Mouse (Mus musculus) fat pad, adult 2 months (tissue): ENCODE measurements around the gene Nr3c2.

Experiments used
- DNase-seq: peaks from one replicate; pipeline ENCODE4 v3.0.0-alpha.2; 2011; ENCODE audit warnings: low read depth, low spot score; ENCODE audit errors: extremely low read depth

The Nr3c2 gene

GRCm38 (mm10) chr8:77154496-77154895 lies 255.3 kb downstream of the Nr3c2 start:
- no peak for DNase-seq

DNA sequence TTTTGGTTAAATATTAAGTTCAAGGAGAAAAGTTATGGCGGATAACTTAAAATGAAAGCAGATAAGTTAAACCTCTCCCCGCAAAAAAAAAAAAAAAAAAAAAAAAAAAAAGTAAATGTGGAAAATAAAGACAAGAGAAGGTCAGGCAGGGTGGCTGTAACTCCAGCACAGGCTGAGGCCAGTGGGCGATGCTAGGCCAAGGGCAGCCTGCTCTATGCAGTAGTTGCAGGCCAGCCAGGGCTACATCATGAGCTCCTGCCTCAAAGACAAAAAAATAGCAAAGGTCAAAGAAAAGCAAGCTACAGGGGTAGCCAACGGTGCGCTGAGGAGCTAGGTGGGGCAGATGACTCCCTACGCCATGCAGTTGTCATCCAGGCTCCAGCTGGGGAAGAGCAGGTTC lies 270.1 kb downstream of the Nr3c2 start:
- DNase-seq: no peak

DNA sequence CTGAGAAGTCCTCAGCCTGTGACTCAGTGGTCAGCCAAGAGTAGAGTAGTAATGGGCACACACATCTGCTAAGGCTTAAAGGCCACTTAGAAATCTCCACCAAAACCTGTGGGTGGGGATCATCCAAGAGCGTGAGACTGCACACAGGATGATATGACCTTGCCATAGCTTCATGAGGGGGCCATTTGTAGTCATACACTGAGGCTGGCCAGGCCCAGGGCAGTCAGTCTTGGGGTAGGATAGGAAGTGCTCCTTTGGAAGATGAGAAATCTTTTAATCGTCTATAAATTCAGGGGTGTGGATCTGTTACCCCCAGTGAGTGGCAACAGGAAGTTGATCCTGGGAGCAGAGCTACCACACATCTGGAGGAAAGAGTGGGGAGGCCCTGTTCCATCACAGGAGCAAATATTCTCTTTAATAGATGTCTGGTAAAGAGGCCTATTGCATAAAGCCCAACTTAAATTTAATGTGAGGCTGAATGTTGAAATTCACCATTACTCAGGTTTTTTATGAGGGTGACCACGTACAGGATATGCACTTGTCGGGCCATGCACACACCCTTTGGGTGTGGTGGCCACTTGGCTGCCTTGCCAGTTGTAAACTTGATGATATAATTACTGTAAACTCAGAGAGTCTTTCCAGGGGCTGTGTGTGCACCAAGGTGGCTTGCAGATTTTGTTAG lies 270.7 kb downstream of the Nr3c2 start:
- DNase-seq: no peak

DNA sequence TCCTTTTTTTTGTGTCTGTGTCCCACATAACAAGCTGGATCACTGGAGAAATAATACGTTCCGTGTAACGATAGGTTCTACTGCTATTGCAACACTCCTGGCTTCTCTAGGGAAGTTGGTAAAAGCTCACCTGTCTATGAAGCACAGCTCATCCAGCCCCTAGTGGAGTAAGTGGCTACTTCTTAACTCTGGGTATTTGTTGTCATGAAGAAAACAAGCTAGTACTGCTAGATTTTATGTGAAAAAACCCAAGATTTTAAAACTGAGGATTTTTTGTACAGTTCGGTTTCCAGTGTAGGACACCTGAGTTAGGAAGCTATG lies 271.2 kb downstream of the Nr3c2 start:
- peak; percentile 4 for DNase-seq

- DNase-seq: no peak
Measured at GRCm38 (mm10) chr8:77173075-77173657, 273.9 kb downstream of the Nr3c2 start.

GRCm38 (mm10) chr8:77173736-77174135 lies 274.5 kb downstream of the Nr3c2 start:
- no peak for DNase-seq

DNA sequence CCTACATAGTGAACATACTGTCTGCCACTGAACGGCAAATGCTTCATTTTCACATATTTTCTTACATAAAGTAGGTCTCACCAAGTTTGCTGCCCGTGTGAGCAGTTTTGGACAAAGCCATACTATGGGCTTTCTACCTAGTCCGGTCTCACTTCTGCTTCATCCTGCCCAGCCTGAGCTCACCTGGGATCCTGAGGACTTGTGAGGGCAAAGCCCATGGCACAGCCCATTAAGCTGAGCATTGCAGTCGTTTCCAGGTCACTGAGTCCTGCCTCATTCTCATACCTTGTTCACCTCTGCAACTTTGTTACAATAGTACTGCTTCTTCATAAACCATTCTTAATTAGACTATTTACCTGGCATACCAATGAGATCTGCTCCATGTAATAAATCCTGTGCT lies 276.2 kb downstream of the Nr3c2 start:
- DNase-seq: no peak

DNA sequence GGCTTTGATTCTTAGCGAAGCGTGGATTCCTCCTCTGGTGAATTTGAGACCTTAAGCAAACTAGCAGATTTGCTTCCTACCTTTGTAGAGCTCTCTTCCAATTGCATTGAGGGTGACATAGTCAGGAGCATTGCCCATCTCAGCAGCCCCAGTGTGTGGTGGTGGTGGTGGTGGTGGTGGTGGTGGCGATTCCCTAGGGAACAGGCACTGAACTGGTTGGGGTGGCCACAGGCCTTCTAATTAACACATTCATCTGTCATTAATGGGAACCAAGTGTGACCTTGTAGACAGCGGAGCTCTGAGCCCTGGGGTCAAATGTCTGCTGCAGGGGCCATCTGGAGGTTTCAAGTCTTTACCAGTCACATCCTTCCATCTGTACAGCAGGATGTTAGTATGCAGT lies 277.1 kb downstream of the Nr3c2 start:
- DNase-seq: no peak

GRCm38 (mm10) chr8:77185816-77186215 lies 286.6 kb downstream of the Nr3c2 start:
- DNase-seq: no peak

DNA sequence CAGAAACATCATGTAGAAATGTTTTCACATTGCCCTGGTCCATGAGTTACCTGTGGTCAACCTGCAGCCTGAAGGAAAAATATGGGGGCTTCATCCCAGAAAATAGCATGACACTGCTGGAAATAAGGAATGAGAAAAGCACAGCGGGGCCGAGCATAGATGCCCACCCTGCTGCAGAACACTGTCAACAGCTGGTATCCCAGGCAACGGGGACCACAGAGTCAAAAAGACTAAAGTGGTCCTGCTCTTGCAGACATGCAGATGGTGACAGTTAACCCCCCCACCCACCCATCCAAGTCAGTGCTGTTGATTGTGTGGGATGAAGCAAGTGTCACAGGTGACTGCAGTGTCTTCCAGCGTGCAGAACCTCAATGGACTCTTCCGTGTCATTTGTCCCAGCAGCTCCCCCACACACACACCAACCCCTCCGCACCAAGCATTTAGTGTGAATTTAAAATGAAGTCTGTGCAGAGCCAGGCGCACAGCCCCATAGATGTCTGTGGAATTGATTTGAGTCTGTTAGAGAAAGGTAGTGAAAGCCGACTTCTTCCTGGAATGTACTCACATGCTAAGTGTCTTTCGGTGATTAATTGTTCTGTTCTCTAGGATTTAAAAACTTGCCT lies 287.8 kb downstream of the Nr3c2 start:
- no peak for DNase-seq

DNA sequence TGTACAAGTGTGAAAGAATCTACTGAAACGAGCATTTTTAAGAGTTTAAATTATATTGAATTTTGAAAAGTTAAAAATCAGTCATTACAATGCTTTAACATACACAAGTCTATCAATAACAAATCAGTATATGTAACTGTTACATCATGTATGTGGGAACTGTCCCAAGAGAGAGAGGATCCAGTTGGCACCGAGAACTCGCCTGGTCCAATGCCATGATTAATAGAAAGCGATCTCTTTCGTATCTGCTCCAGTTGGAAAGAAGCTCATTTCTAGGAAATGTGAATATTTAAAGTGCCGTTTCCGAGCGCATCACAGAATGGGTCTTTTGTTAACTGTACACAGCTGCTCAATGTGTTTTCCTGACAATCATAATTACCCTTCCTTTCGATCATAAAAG lies 288.5 kb downstream of the Nr3c2 start:
- peak; percentile 7 for DNase-seq

GRCm38 (mm10) chr8:77188298-77188697 lies 289.1 kb downstream of the Nr3c2 start:
- no peak for DNase-seq

DNA sequence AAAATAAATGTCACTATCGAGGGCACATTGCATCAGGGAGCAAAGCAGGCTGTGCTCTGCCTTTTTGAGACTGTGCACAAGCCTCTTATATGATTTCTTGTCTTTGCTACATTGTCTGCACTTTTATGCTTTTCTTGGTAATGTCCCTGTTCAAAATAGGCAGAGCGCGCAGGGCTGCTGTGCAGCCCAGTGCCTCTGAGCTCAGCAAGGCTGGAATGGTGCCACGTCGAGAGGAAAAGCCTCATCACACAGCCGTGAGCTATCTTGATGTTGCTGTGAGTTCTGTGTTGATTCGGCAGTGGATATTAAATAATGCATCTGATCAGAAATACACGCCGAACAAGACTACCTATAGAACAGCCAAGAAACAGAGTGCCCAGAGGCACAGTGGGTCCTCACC lies 290.1 kb downstream of the Nr3c2 start:
- DNase-seq: no peak

GRCm38 (mm10) chr8:77190393-77190792 lies 291.2 kb downstream of the Nr3c2 start:
- DNase-seq: peak; percentile 11

- DNase-seq: no peak
Measured at GRCm38 (mm10) chr8:77209297-77209696, 310.1 kb downstream of the Nr3c2 start.

GRCm38 (mm10) chr8:77213893-77214464 lies 314.7 kb downstream of the Nr3c2 start:
- DNase-seq: no peak

DNA sequence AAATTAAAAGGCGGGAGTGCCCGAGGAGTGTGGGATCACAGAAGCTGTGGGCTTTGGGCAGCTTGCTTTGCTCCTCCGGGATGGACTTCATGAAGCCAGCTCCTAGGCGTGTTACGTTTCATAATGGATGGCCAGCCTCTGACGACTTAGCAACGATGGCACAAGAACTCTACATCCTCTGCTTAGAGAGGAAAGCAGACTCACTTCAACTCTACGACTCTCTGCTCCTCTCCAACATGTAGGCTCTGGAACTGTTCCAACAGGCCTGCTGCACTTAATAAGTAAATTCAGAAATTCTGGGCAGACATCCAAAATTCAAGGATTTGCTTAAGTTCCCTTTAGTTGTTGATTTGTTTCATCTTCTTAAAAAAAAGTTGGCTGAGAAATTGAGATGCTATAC lies 315.4 kb downstream of the Nr3c2 start:
- no peak for DNase-seq

GRCm38 (mm10) chr8:77215191-77215590 lies 315.9 kb downstream of the Nr3c2 start:
- DNase-seq: no peak

GRCm38 (mm10) chr8:77223123-77223522 lies 323.9 kb downstream of the Nr3c2 start:
- DNase-seq: no peak

GRCm38 (mm10) chr8:77227742-77228141 lies 328.5 kb downstream of the Nr3c2 start:
- DNase-seq: no peak

- no peak for DNase-seq
Measured at GRCm38 (mm10) chr8:77228688-77229087, 329.4 kb downstream of the Nr3c2 start.

DNA sequence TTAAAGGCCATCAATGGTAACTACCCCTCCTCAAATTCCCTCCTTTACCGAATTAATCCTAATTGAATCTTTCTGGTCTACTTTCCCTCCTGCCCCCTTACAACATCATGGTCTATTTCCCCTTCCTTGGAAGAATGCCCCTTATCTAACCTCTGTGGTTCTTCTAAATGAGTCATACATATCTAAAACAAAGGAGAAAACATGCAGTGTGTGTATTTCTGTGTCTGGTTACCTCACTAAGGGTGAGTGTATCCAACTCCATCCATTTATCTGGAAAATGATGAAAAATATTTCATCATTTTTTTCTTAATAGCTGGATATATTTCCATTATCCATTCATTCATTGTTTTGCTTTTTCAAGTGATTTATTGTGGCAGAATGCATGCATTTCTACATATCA lies 332.0 kb downstream of the Nr3c2 start:
- no peak for DNase-seq
